Mouse (Mus musculus): ENCODE measurements around the gene Rsph6a. TPM values are rescaled to one million over a fixed set of nuclear protein-coding genes. Genes with fewer than 3 reads are reported as not detected.
A peak's percentile ranks its signal among the peaks of the same experiment; 100 is the strongest.
"Not testable (repeated sequence)": the region's sequence is repeated elsewhere in the genome, so short reads cannot be mapped to it uniquely, and the experiment has no call there.

Gene Rsph6a
- polyA plus RNA-seq, 1 experiment from 2014 or later: not detected

DNA sequence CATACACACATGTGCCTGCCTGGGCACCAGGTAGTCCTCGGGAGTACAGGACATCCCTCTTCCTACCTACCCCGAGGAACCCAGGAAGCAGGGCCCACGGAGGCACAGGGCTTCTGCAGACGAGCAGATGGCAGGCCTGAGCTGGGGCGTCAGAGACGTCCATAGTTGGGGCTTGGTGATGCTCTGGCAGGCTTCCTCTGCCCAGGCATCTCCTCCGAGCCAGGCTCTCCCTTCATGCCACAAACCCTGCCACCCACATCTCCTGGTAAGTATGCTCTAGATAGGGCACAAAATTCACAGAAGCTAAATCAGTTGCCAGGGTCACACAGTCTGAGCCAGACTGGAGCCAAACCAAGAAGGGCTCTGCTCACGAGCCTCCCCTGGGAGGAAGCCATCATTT, 4.3 kb upstream of the Rsph6a start:
- Histone ChIP-seq H3K9me3 (replicated peaks) (no peaks in the 10 kb centered on the region), H3K27ac (no peak overlapping the region), H3K27me3 (no peaks in the 10 kb centered on the region), H3K4me1 (peaks cover 7% of the 10 kb centered on the region; the same call in 1 of the 2 replicates), H3K36me3 (peaks cover 77% of the 10 kb centered on the region), H3K9ac (no peak overlapping the region), H3K4me3 (no peak overlapping the region), H3K4me2 (replicated peaks) (no peak overlapping the region)
- ATAC-seq (ENCODE audit: low FRiP score): no peak
- WGBS: 92% methylated on average over 8 of the region's 8 CpGs

DNA sequence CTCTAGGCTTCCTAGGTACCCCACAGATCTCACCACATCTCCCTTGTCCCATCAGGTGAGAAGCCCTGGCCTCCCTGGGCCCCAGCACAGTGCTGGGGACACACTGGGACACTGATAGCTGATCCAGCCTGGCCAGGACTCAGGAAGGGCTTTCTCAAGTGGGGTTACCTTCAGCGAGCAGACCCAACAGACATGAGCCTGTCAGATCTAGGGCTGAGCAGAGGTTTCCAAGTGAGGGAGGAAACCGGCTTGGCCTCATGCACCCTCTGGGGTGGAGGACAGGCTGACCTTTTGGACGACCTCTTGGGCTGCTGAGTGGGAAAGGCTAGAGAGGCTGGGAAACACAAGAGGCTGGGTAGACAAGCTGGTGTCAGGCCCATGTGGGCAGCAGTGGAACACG, 3.3 kb upstream of the Rsph6a start:
- H3K36me3 ChIP-seq: peaks cover 68% of the 10 kb centered on the region
- peaks cover 7% of the 10 kb centered on the region; the same call in 1 of the 2 replicates for H3K4me1 ChIP-seq
- no peak overlapping the region for H3K4me2 ChIP-seq (replicated peaks)
- WGBS: 71% methylated on average over 4 of the region's 4 CpGs
- H3K9me3 ChIP-seq (replicated peaks): no peaks in the 10 kb centered on the region
- no peak overlapping the region for H3K27ac ChIP-seq
- ATAC-seq (ENCODE audit: low FRiP score): no peak
- H3K4me3 ChIP-seq: no peak overlapping the region
- no peaks in the 10 kb centered on the region for H3K27me3 ChIP-seq
- H3K9ac ChIP-seq: no peak overlapping the region

DNA sequence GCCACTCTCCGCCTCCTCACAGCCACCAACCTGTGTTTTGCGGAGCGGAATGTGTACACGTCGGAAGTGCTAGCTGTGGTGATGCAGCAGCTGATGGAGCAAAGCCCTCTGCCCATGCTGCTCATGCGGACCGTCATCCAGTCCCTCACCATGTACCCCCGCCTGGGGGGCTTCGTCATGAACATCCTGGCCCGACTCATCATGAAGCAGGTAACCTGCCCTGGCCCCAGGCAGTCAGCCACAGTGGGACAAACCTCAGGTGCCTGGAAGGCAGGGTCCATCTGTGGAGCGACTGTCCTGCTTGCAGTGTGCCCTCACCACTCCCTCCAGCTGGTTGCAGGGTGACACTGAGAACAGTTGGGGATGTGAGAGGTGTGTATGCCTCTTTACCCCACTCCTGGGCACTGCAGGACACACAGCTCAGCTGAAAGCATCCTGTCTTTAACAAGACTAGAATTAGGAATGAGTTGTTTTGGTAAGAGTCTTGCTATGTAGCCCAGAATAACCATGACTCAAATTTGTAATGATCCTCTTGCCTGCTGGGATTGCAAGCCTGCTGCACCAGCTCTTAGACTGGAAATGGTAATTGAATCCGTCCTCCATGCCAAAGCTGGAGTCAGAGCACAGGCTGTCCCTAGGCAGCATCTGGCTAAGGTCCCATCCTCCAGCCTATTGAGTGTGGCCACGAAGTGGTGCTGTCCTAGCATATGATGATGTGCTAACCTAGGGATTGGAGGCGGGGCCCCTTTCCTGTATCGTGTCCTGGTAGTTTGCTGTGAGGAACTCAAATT, 1.9 kb upstream of the Rsph6a start:
- ATAC-seq (ENCODE audit: low FRiP score): no peak
- Histone ChIP-seq H3K4me3 (no peak overlapping the region), H3K4me2 (replicated peaks) (no peak overlapping the region), H3K36me3 (peaks cover 54% of the 10 kb centered on the region), H3K27ac (no peak overlapping the region), H3K27me3 (no peaks in the 10 kb centered on the region), H3K9ac (no peak overlapping the region; the same call in 1 of the 2 replicates), H3K4me1 (peaks cover 7% of the 10 kb centered on the region; the same call in 1 of the 2 replicates), H3K9me3 (replicated peaks) (no peaks in the 10 kb centered on the region)
- WGBS: 92% methylated on average over 15 of the region's 15 CpGs

DNA sequence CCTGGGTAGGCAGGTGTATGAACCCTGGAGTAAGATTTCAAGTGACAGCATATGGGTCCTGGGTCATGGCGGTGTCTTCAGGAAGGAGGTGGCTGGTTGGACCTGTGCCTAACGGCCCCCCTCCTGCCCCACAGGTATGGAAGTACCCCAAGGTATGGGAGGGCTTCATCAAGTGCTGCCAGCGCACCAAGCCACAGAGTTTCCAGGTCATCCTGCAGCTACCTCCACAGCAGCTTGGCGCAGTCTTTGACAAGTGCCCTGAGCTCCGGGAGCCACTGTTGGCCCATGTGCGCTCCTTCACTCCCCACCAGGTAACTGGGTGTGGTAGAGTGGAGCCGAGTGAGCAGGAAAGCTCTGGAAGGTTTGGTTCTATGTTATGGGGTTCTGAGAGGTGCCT, 1.4 kb upstream of the Rsph6a start:
- H3K36me3 ChIP-seq: peaks cover 48% of the 10 kb centered on the region
- H3K4me3 ChIP-seq: no peak overlapping the region
- no peak for ATAC-seq (ENCODE audit: low FRiP score)
- no peaks in the 10 kb centered on the region for H3K27me3 ChIP-seq
- no peaks in the 10 kb centered on the region for H3K9me3 ChIP-seq (replicated peaks)
- no peak overlapping the region for H3K4me2 ChIP-seq (replicated peaks)
- no peak overlapping the region; the same call in 1 of the 2 replicates for H3K9ac ChIP-seq
- WGBS: 95% methylated on average over 7 of the region's 7 CpGs
- peaks cover 7% of the 10 kb centered on the region; the same call in 1 of the 2 replicates for H3K4me1 ChIP-seq
- H3K27ac ChIP-seq: no peak overlapping the region

DNA sequence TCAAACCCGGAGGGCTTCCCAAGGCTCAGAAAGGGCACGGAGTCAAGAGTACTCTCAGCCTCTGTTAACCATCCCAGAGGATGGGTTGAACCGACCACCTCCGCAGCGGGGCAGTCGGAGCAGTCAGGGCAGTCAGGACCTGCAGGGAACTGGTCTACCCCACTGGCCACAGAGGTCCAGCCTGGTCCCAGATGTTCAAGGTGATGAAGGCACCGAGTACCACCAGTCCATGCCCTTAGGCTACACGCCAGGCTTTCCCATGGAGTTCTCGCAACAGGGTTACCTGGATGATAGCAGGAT, 237 bp downstream of the Rsph6a start:
- peak overlapping the region; percentile 42 for H3K4me2 ChIP-seq (replicated peaks)
- peak overlapping the region; percentile 13; the same call in 1 of the 2 replicates for H3K4me3 ChIP-seq
- 65% methylated on average over 9 of the region's 9 CpGs for WGBS
- peaks cover 7% of the 10 kb centered on the region; the same call in 1 of the 2 replicates for H3K4me1 ChIP-seq
- no peak for ATAC-seq (ENCODE audit: low FRiP score)
- peaks cover 32% of the 10 kb centered on the region for H3K36me3 ChIP-seq
- no peak overlapping the region for H3K27ac ChIP-seq
- H3K9me3 ChIP-seq (replicated peaks): no peaks in the 10 kb centered on the region
- H3K27me3 ChIP-seq: no peaks in the 10 kb centered on the region
- 0 out of 2 replicates have a peak overlapping the region, but pooled peaks have one; percentile 44 for H3K9ac ChIP-seq

DNA sequence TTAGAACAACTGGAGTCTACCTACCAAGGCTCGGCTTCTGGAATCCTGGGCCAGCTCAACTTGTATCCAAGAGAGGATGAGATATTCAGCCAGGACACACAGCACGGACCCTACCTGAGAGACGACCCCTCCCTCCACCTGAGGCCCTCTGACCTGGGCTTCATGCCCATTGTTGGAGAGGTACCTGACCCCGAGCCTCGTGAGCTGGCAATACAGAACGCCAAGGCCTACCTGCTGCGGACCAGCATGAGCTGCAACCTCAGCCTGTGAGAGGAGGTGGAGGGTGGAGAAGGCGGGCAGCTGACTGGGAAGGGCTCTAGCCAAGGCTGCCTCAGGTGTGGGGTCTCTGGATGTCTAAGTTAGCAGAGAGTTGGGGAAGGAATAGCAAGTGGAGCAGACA, 618 bp downstream of the Rsph6a start:
- ATAC-seq (ENCODE audit: low FRiP score): peak; percentile 5; the same call in 1 of the 2 replicates
- no peak overlapping the region for H3K27ac ChIP-seq
- no peaks in the 10 kb centered on the region for H3K9me3 ChIP-seq (replicated peaks)
- H3K27me3 ChIP-seq: no peaks in the 10 kb centered on the region
- H3K4me2 ChIP-seq (replicated peaks): no peak overlapping the region
- peaks cover 7% of the 10 kb centered on the region; the same call in 1 of the 2 replicates for H3K4me1 ChIP-seq
- H3K9ac ChIP-seq: no peak overlapping the region
- H3K36me3 ChIP-seq: peaks cover 28% of the 10 kb centered on the region
- WGBS: 92% methylated on average over 8 of the region's 8 CpGs
- no peak overlapping the region for H3K4me3 ChIP-seq

DNA sequence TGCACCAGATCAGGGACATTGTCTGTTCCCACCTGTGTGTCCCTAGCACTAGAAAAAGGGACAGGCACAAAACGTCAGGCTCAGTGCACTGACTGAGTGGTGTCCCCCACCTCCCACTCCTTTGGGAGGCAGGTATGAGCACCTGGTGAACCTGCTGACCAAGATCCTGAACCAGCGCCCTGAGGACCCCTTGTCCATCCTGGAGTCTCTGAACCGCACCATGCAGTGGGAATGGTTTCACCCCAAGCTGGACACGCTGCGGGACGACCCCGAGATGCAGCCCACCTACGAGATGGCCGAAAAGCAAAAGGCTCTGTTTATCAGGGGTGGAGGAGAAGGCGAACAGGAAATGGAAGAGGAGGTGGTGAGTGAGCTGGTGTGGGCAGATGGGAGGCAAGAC, 2.9 kb downstream of the Rsph6a start:
- H3K27ac ChIP-seq: no peak overlapping the region
- H3K9me3 ChIP-seq (replicated peaks): no peaks in the 10 kb centered on the region
- H3K9ac ChIP-seq: no peak overlapping the region
- no peaks in the 10 kb centered on the region for H3K27me3 ChIP-seq
- H3K4me3 ChIP-seq: no peak overlapping the region
- 89% methylated on average over 10 of the region's 10 CpGs for WGBS
- no peak for ATAC-seq (ENCODE audit: low FRiP score)
- H3K36me3 ChIP-seq: peaks cover 5% of the 10 kb centered on the region
- peaks cover 7% of the 10 kb centered on the region; the same call in 1 of the 2 replicates for H3K4me1 ChIP-seq
- no peak overlapping the region for H3K4me2 ChIP-seq (replicated peaks)

DNA sequence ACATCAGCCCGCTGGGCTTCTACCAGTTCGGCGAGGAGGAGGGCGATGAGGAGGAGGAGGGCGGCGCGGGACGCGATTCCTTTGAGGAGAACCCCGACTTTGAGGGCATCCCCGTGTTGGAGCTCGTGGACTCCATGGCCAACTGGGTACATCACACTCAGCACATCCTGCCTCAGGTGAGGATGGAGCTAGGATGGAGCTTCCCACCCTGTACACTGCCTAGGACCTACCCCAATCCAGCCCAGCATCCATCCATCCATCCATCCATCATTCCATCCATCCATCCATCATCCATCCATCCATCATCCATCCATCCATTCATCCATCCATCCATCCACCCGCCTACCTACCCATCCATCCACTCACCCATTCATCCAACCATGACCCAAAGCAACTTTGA, 11.4 kb downstream of the Rsph6a start:
- 47% methylated on average over 13 of the region's 13 CpGs for WGBS
- Histone ChIP-seq H3K4me1 (no peaks in the 10 kb centered on the region), H3K4me3 (peak overlapping the region; percentile 7; the same call in 1 of the 2 replicates), H3K9ac (no peak overlapping the region), H3K27ac (no peak overlapping the region), H3K9me3 (replicated peaks) (0 out of 2 replicates have a peak, but pooled peaks cover 8% of the 10 kb centered on the region), H3K36me3 (no peaks in the 10 kb centered on the region), H3K27me3 (peaks cover 41% of the 10 kb centered on the region), H3K4me2 (replicated peaks) (no peak overlapping the region; the same call in 1 of the 2 replicates)
- ATAC-seq (ENCODE audit: low FRiP score): no peak

DNA sequence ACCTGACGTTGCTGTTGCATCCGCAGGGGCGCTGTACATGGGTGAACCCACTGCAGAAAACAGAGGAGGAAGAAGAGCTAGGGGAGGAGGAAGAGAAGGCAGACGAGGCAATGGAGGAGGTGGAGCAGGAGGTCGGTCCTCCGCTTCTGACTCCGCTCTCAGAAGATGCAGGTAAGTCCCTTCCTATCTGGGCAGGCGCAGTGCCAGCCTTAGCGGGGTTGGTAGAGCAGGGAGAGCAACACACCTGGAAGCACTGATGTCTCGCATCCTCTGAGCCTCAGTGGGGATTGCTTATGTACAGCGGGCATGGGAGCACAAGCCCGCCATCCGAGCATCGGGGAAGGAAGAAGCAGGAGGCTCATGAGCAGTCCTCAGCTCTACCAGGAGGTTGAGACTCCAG, 12.6 kb downstream of the Rsph6a start:
- Histone ChIP-seq H3K9me3 (replicated peaks) (0 out of 2 replicates have a peak, but pooled peaks cover 8% of the 10 kb centered on the region), H3K9ac (no peak overlapping the region), H3K27ac (no peak overlapping the region), H3K27me3 (peaks cover 41% of the 10 kb centered on the region), H3K4me1 (no peaks in the 10 kb centered on the region), H3K36me3 (no peaks in the 10 kb centered on the region), H3K4me2 (replicated peaks) (no peak overlapping the region), H3K4me3 (no peak overlapping the region)
- 45% methylated on average over 14 of the region's 14 CpGs for WGBS
- ATAC-seq (ENCODE audit: low FRiP score): no peak

DNA sequence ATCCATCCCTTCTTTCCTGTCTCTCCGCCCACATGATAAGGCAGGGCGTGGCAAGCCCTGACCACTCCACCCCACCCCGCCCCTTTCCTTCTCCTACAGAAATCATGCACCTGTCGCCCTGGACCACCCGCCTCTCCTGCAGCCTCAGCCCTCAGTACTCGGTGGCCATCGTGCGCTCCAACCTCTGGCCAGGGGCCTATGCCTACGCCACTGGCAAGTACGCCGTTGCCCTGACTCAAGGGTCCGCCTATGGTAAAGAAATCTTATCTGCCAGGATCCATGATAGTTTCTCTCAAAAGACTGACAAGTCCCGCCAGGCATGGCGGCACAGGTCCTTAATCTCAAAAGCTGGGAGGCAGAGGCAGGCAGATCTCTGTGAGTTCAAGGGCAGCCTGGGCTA, 13.4 kb downstream of the Rsph6a start:
- no peak overlapping the region for H3K9ac ChIP-seq
- 0 out of 2 replicates have a peak, but pooled peaks cover 8% of the 10 kb centered on the region for H3K9me3 ChIP-seq (replicated peaks)
- no peak overlapping the region for H3K4me2 ChIP-seq (replicated peaks)
- H3K27me3 ChIP-seq: peaks cover 41% of the 10 kb centered on the region
- no peaks in the 10 kb centered on the region for H3K4me1 ChIP-seq
- no peak for ATAC-seq (ENCODE audit: low FRiP score)
- H3K4me3 ChIP-seq: no peak overlapping the region
- no peaks in the 10 kb centered on the region for H3K36me3 ChIP-seq
- 68% methylated on average over 13 of the region's 14 CpGs for WGBS
- no peak overlapping the region for H3K27ac ChIP-seq

DNA sequence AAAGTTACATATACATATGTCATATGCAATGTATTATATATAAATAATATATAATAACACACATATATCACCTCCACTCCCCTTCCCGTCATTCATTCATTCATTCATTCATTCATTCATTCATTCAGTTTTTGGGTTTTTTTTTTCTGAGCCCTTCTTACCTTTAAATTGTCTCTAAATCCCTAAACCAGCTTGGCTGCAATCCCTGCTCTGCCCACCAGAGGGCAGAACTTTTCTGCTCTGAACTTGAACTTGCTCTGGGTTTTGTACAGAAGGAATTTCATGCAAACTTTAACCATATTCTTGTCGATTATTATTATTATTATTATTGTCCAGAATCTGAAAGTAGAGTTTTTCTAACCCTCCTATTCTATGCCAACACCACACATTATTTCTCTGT, 14.2 kb downstream of the Rsph6a start:
- no peaks in the 10 kb centered on the region for H3K36me3 ChIP-seq
- H3K27ac ChIP-seq: no peak overlapping the region
- 11% methylated on average over 2 of the region's 2 CpGs for WGBS
- 0 out of 2 replicates have a peak, but pooled peaks cover 8% of the 10 kb centered on the region for H3K9me3 ChIP-seq (replicated peaks)
- no peak overlapping the region for H3K4me2 ChIP-seq (replicated peaks)
- H3K4me3 ChIP-seq: no peak overlapping the region
- no peaks in the 10 kb centered on the region for H3K4me1 ChIP-seq
- H3K9ac ChIP-seq: no peak overlapping the region
- H3K27me3 ChIP-seq: peaks cover 40% of the 10 kb centered on the region
- no peak for ATAC-seq (ENCODE audit: low FRiP score)

DNA sequence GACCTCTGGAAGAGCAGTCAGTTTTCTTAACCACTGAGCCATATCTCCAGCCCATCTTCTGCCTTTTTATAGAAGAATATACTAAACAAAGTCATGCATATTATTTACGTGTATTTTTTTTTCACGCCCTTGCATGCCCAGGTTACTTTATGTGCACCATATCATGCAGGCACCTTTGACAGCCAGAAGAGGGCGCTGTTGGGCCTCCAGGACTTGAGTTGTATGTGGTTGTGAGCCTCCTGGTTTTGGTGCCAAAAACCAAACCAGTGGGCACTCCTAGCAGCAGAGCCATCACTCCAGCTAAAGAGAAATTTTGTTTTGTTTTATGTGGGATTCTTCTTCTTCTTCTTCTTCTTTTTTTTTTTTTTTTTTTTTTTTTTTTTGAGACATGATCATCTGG, 15.0 kb downstream of the Rsph6a start:
- H3K27me3 ChIP-seq: peaks cover 33% of the 10 kb centered on the region
- H3K27ac ChIP-seq: no peak overlapping the region
- H3K4me3 ChIP-seq: no peak overlapping the region
- no peaks in the 10 kb centered on the region for H3K36me3 ChIP-seq
- H3K9me3 ChIP-seq (replicated peaks): 0 out of 2 replicates have a peak, but pooled peaks cover 8% of the 10 kb centered on the region
- H3K9ac ChIP-seq: no peak overlapping the region
- H3K4me1 ChIP-seq: no peaks in the 10 kb centered on the region
- ATAC-seq (ENCODE audit: low FRiP score): no peak
- WGBS: 49% methylated on average over 3 of the region's 3 CpGs
- no peak overlapping the region for H3K4me2 ChIP-seq (replicated peaks)

DNA sequence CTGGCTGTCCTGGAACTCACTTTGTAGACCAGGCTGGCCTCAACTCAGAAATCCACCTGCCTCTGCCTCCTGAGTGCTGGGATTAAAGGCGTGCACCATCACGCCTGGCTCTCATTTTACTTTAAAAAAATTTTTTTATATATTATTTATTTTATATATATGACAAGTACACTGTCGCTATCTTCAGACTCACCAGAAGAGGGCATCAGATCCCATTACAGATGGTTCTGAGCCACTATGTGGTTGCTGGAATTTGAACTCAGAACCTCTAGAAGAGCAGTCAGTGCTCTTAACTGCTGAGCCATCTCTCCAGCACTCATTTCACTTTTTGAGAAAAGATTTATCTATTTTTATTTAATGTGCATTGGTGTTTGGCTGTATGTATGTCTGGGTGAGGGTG, 16.5 kb downstream of the Rsph6a start:
- H3K4me3 ChIP-seq; H3K9ac ChIP-seq; H3K4me2 ChIP-seq (replicated peaks); ATAC-seq (ENCODE audit: low FRiP score); H3K27ac ChIP-seq; H3K4me1 ChIP-seq; H3K36me3 ChIP-seq; H3K9me3 ChIP-seq (replicated peaks): not testable (repeated sequence)
- peaks cover 18% of the 10 kb centered on the region for H3K27me3 ChIP-seq
- WGBS: 56% methylated on average over 3 of the region's 3 CpGs

Data from hindbrain, embryonic 12.5 days (tissue).